8 mouse cellular contexts compared by ENCODE assay signal in genomic region chr17:36110641-36111509, GRCm38 (mm10). TPM values are rescaled to one million over a fixed set of nuclear protein-coding genes. Genes with fewer than 3 reads are reported as not detected.
A peak's percentile ranks its signal among the peaks of the same experiment; 100 is the strongest.
DNase-seq lines count a peak whose midpoint lies in the region; ATAC-seq lines count a peak whose summit lies in the region.
"Not testable (repeated sequence)": the region's sequence is repeated elsewhere in the genome, so short reads cannot be mapped to it uniquely, and the experiment has no call there.

No protein-coding gene starts in this region.

- peak; percentile 55 for DNase-seq in T-cell, adult 2 months (ENCODE audit: low spot score)
- not testable (repeated sequence) for DNase-seq in embryonic facial prominence, embryonic 11.5 days (ENCODE audit: low spot score)
- peak; percentile 26 to 40 for DNase-seq in heart, adult 18-20 months
- DNase-seq in limb, embryonic 11.5 days (ENCODE audit: low spot score), result peak; percentile 47
- DNase-seq in thymus, postnatal 14 days, result peak; percentile 60

- H3K27me3 ChIP-seq in embryonic facial prominence, embryonic 11.5 days (ENCODE audit: control insufficient read depth, insufficient read depth, low read length); neural tube, embryonic 14.5 days (ENCODE audit: control insufficient read depth, insufficient read depth, low read length): not testable (repeated sequence)
- peaks cover 14% of the 10 kb centered on the region for H3K27me3 ChIP-seq in limb, embryonic 11.5 days (ENCODE audit: control insufficient read depth, insufficient read depth, low read length)

- H3K79me2 ChIP-seq in macrophage (ENCODE audit: inconsistent target), result not testable (repeated sequence)

- H3K9ac ChIP-seq in embryonic facial prominence, embryonic 11.5 days (replicated peaks; ENCODE audit: low read length); limb, embryonic 11.5 days (ENCODE audit: low read length): not testable (repeated sequence)
- 0 out of 2 replicates have a peak overlapping the region, but pooled peaks have one; percentile 28 for H3K9ac ChIP-seq in neural tube, embryonic 14.5 days (replicated peaks; ENCODE audit: low read depth, low read length)

- peak overlapping the region; percentile 65 for H3K4me2 ChIP-seq in embryonic facial prominence, embryonic 11.5 days (ENCODE audit: low read depth, low read length)
- H3K4me2 ChIP-seq in limb, embryonic 11.5 days (ENCODE audit: low read depth, severe bottlenecking), result peak overlapping the region; percentile 53
- peak overlapping the region; percentile 63 for H3K4me2 ChIP-seq in neural tube, embryonic 14.5 days (ENCODE audit: low read depth, low read length)

- not testable (repeated sequence) for H3K4me1 ChIP-seq in embryonic facial prominence, embryonic 11.5 days (ENCODE audit: control insufficient read depth, insufficient read depth, low read length); limb, embryonic 11.5 days (ENCODE audit: control insufficient read depth, insufficient read depth, low read length); neural tube, embryonic 14.5 days (ENCODE audit: control insufficient read depth, insufficient read depth, low read length)

- not testable (repeated sequence) for H3K36me3 ChIP-seq in embryonic facial prominence, embryonic 11.5 days (replicated peaks; ENCODE audit: control insufficient read depth, insufficient read depth, low read depth, low read length); limb, embryonic 11.5 days (ENCODE audit: control insufficient read depth, insufficient read depth, low read length); macrophage (ENCODE audit: inconsistent target); neural tube, embryonic 14.5 days (ENCODE audit: control insufficient read depth, insufficient read depth, low read length)

- 1% methylated on average over 51 of the region's 57 CpGs for WGBS in embryonic facial prominence, embryonic 11.5 days
- WGBS in limb, embryonic 11.5 days, result 1% methylated on average over 55 of the region's 57 CpGs
- 2% methylated on average over 51 of the region's 57 CpGs for WGBS in macrophage (ENCODE audit: missing documents)
- WGBS in neural tube, embryonic 14.5 days, result 1% methylated on average over 57 of the region's 57 CpGs

- peak overlapping the region; percentile 31 for H3K4me3 ChIP-seq in embryonic facial prominence, embryonic 11.5 days (ENCODE audit: low read depth, low read length)
- H3K4me3 ChIP-seq in limb, embryonic 11.5 days (ENCODE audit: low read depth, low read length), result peak overlapping the region; percentile 22
- peak overlapping the region; percentile 30 for H3K4me3 ChIP-seq in macrophage (ENCODE audit: inconsistent target)
- peak overlapping the region; percentile 30 for H3K4me3 ChIP-seq in neural tube, embryonic 14.5 days (ENCODE audit: low read depth, low read length)

- not testable (repeated sequence) for H3K27ac ChIP-seq in embryonic facial prominence, embryonic 11.5 days (replicated peaks; ENCODE audit: low read depth, low read length); limb, embryonic 11.5 days (replicated peaks; ENCODE audit: low read depth, low read length); macrophage; neural tube, embryonic 14.5 days (ENCODE audit: low read depth, low read length)

- H3K9me3 ChIP-seq in embryonic facial prominence, embryonic 11.5 days (replicated peaks; ENCODE audit: control insufficient read depth, low read length); limb, embryonic 11.5 days (ENCODE audit: control insufficient read depth, low read length); neural tube, embryonic 14.5 days (ENCODE audit: control insufficient read depth, low read length): not testable (repeated sequence)

- peak; percentile 63 for ATAC-seq in embryonic facial prominence, embryonic 11.5 days (replicated peaks; ENCODE audit: insufficient number of reproducible peaks, low FRiP score, low TSS enrichment, low read depth)
- peak; percentile 78 for ATAC-seq in inflammation-experienced regulatory T-cells, adult 6 months
- peak; percentile 51 for ATAC-seq in limb, embryonic 11.5 days (ENCODE audit: insufficient number of reproducible peaks, low FRiP score, low TSS enrichment, low read depth)
- peak; percentile 80 for ATAC-seq in neural tube, embryonic 14.5 days (ENCODE audit: low read depth)

RNA-seq across cellular contexts. Expression of gene Gm19684, which starts 10.6 kb away (rescaled TPM):
- not detected in 2 replicates for polyA plus RNA-seq in embryonic facial prominence, embryonic 11.5 days (2014; fragmentation: Nextera tagmentation; extraction: Ambion mirVana)
- total RNA-seq in heart, adult 18-20 months (2021), result under 1 TPM; 0.27 to 0.28 TPM
- polyA plus RNA-seq in inflammation-experienced regulatory T-cells, adult 6 months (2017; shearing (Covaris generic)), result 1 to 10 TPM; 1.8 to 5.8 (median 2.4) TPM
- polyA plus RNA-seq in limb, embryonic 11.5 days (2014; fragmentation: Nextera tagmentation; extraction: Ambion mirVana), result not detected in 2 replicates
- total RNA-seq in macrophage (2018; cell fraction: chromatin; rRNA removed), result 100 to 1,000 TPM in 1 of 26 experiments, 10 to 100 TPM in 21, 1 to 10 TPM in 4; 8.5 to 105 (median 39.0) TPM
- total RNA-seq in macrophage (2018; cell fraction: cytosol; rRNA removed), result 1 to 10 TPM in 11 of 26 experiments, under 1 TPM in 15; 0.23 to 4.8 (median 0.86) TPM
- 10 to 100 TPM in 22 of 26 experiments, 1 to 10 TPM in 4; 8.2 to 67.4 (median 19.8) TPM for total RNA-seq in macrophage (2018; cell fraction: nucleus; rRNA removed)
- 0.22 to 0.67 TPM in 2 of 3 replicates, not detected in the other for polyA plus RNA-seq in macrophage (2018)
- not detected in 2 replicates for polyA plus RNA-seq in neural tube, embryonic 14.5 days (2014; fragmentation: Nextera tagmentation; extraction: Ambion mirVana)

RNA-seq across cellular contexts. Expression of gene Gm7030, which starts 18.4 kb away (rescaled TPM):
- polyA plus RNA-seq in embryonic facial prominence, embryonic 11.5 days (2014; fragmentation: Nextera tagmentation; extraction: Ambion mirVana), result not detected in 2 replicates
- under 1 TPM in 1 of 2 experiments, not detected in 1; 0.55 TPM for total RNA-seq in heart, adult 18-20 months (2021)
- 1 to 10 TPM in 1 of 3 experiments, not detected in 2; 1.3 TPM for polyA plus RNA-seq in inflammation-experienced regulatory T-cells, adult 6 months (2017; shearing (Covaris generic))
- not detected in 2 replicates for polyA plus RNA-seq in limb, embryonic 11.5 days (2014; fragmentation: Nextera tagmentation; extraction: Ambion mirVana)
- total RNA-seq in macrophage (2018; cell fraction: chromatin; rRNA removed), result not detected
- not detected for total RNA-seq in macrophage (2018; cell fraction: cytosol; rRNA removed)
- not detected for total RNA-seq in macrophage (2018; cell fraction: nucleus; rRNA removed)
- polyA plus RNA-seq in macrophage (2018), result not detected in 3 replicates
- not detected in 2 replicates for polyA plus RNA-seq in neural tube, embryonic 14.5 days (2014; fragmentation: Nextera tagmentation; extraction: Ambion mirVana)

RNA-seq across cellular contexts. Expression of gene Gm11127, which starts 52.7 kb away (rescaled TPM):
- polyA plus RNA-seq in embryonic facial prominence, embryonic 11.5 days (2014; fragmentation: Nextera tagmentation; extraction: Ambion mirVana), result 0.20 TPM in 1 of 2 replicates, not detected in the other
- total RNA-seq in heart, adult 18-20 months (2021), result 10 to 100 TPM in 1 of 2 experiments, 1 to 10 TPM in 1; 5.4 to 10.0 TPM
- under 1 TPM in 1 of 3 experiments, not detected in 2; 0.30 TPM for polyA plus RNA-seq in inflammation-experienced regulatory T-cells, adult 6 months (2017; shearing (Covaris generic))
- polyA plus RNA-seq in limb, embryonic 11.5 days (2014; fragmentation: Nextera tagmentation; extraction: Ambion mirVana), result not detected in 2 replicates
- total RNA-seq in macrophage (2018; cell fraction: chromatin; rRNA removed), result under 1 TPM in 1 of 26 experiments, not detected in 25; 0.63 TPM
- under 1 TPM in 25 of 26 experiments, not detected in 1; 0.14 to 0.82 (median 0.40) TPM for total RNA-seq in macrophage (2018; cell fraction: cytosol; rRNA removed)
- 1 to 10 TPM in 2 of 26 experiments, under 1 TPM in 10, not detected in 14; 0.44 to 1.4 (median 0.74) TPM for total RNA-seq in macrophage (2018; cell fraction: nucleus; rRNA removed)
- 0.16 to 0.64 TPM (median 0.34 TPM) in 3 replicates for polyA plus RNA-seq in macrophage (2018)
- polyA plus RNA-seq in neural tube, embryonic 14.5 days (2014; fragmentation: Nextera tagmentation; extraction: Ambion mirVana), result not detected in 2 replicates

RNA-seq across cellular contexts. Expression of gene Gm8909, which starts 57.5 kb away (rescaled TPM):
- not detected in 2 replicates for polyA plus RNA-seq in embryonic facial prominence, embryonic 11.5 days (2014; fragmentation: Nextera tagmentation; extraction: Ambion mirVana)
- total RNA-seq in heart, adult 18-20 months (2021), result not detected
- 1 to 10 TPM; 1.5 to 7.5 (median 4.7) TPM for polyA plus RNA-seq in inflammation-experienced regulatory T-cells, adult 6 months (2017; shearing (Covaris generic))
- not detected in 2 replicates for polyA plus RNA-seq in limb, embryonic 11.5 days (2014; fragmentation: Nextera tagmentation; extraction: Ambion mirVana)
- not detected for total RNA-seq in macrophage (2018; cell fraction: chromatin; rRNA removed)
- total RNA-seq in macrophage (2018; cell fraction: cytosol; rRNA removed), result not detected
- 1 to 10 TPM in 1 of 26 experiments, not detected in 25; 1.0 TPM for total RNA-seq in macrophage (2018; cell fraction: nucleus; rRNA removed)
- not detected in 3 replicates for polyA plus RNA-seq in macrophage (2018)
- polyA plus RNA-seq in neural tube, embryonic 14.5 days (2014; fragmentation: Nextera tagmentation; extraction: Ambion mirVana), result not detected in 2 replicates
